Mouse (Mus musculus): Measurements from ENCODE around the gene Slc26a8.

The Slc26a8 gene

GRCm38 (mm10) chr17:28698672-28699071 is 8.6 kb upstream of the Slc26a8 start:
- DNase-seq (ENCODE audit: low spot score in 2 of 2) = no peak

GRCm38 (mm10) chr17:28698245-28698644 is 8.2 kb upstream of the Slc26a8 start:
- no peak for DNase-seq (ENCODE audit: low spot score in 2 of 2)

GRCm38 (mm10) chr17:28697290-28698195 is 7.5 kb upstream of the Slc26a8 start:
- no peak for DNase-seq (ENCODE audit: low spot score in 2 of 2)

GRCm38 (mm10) chr17:28696641-28697040 is 6.6 kb upstream of the Slc26a8 start:
- DNase-seq (ENCODE audit: low spot score in 2 of 2) = no peak

- no peak for DNase-seq (ENCODE audit: low spot score in 2 of 2)
These were observed 4.8 kb upstream of the Slc26a8 start for GRCm38 (mm10) chr17:28694832-28695231.

DNA sequence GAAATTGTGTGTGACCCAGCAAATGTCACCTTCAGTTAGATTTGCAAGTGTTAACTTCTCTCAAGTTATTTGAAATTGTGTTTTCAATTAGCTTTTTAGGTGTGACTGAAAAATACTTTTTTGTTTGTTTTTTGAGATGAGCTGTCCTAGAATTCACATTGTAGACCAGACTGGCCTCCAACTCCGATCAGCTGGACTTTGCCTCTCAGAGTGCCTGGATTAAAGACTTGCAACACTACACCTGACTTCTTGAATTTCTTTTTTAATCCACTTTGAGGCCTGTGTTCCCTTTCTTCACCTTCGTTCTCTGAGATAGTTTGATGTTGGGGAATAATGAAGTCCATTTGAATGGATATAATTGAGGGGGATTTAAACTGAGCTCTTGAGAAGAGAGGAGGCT is 4.0 kb upstream of the Slc26a8 start:
- DNase-seq (ENCODE audit: low spot score in 2 of 2) = no peak

GRCm38 (mm10) chr17:28693086-28693485 is 3.1 kb upstream of the Slc26a8 start:
- no peak for DNase-seq (ENCODE audit: low spot score in 2 of 2)

DNA sequence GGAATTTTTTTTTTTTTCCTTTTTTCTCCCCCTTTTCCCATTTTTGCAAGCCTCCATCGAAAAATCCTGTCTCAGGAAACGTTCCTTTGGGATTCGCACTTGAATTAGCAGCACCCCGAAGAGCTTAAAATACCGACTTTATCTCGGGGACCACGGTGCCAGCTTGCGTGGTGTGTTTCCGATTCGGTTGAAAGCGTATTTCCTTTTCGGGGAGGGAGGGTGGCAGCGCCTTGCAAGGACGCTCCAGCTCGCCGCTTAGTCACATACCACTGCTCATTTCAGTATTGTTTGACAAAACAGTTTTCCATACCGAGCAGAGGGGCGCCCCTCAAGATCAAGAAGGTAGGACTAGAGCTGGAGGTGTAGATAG is 2.3 kb upstream of the Slc26a8 start:
- peak; percentile 39 to 45 for DNase-seq (ENCODE audit: low spot score in 2 of 2)

DNA sequence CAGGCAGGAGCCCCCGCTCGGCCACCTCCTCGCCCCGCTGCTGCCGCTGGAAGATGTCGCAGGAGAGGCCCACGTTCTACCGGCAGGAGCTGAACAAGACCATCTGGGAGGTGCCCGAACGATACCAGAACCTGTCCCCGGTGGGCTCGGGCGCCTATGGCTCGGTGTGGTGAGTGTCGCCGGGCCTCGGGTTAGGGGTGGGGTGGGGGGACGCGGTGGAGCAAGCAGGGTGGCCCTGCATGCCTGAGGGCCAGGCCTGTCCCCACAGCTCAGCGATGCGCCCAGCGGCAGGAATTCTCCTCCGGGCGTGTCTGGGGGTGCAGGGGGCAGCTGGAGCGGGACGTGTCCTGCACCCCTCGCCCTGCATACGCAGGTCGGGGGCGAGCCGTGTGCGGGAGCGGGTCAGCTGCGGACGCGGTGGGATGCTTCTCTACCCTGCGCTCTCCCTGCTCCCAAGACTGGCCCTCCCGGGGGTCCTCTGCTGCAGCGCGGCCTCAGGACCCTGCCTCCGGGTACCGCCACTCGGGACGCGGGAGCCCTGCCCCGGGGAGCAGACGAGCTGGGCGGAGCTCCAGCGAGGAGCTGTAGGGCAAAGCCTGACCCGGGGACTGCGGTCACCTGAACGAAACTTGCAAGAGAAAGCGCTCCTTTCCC is 1.8 kb upstream of the Slc26a8 start:
- DNase-seq (ENCODE audit: low spot score in 2 of 2) = peak; percentile 46 to 47

- DNase-seq (ENCODE audit: low spot score in 2 of 2) = peak; percentile 99
These were observed 998 bp upstream of the Slc26a8 start, which contains the start of gene Mapk14 for GRCm38 (mm10) chr17:28690776-28691686. TSS of gene Mapk14 (plus strand) at chr17:28691329.

DNA sequence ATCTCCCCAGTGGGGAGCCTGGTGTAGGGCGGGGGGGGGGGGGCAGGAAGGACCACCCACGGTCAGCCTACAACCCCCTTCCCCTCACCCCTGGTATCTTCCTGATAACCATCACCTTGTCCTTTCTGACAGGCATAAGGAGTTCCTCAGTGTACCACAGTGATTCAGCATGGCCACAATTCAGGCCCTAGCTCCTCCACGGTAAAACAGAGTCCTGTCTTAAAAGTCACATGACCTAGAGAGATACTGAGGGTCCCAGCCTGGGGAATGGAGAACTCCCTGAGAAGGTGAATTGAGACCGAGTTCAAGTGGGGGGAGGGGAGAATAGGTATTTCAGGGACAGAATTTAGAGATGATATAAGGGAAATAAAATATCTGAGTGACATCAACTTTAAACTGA is 2.7 kb downstream of the Slc26a8 start:
- DNase-seq (ENCODE audit: low spot score in 2 of 2) = no peak

DNA sequence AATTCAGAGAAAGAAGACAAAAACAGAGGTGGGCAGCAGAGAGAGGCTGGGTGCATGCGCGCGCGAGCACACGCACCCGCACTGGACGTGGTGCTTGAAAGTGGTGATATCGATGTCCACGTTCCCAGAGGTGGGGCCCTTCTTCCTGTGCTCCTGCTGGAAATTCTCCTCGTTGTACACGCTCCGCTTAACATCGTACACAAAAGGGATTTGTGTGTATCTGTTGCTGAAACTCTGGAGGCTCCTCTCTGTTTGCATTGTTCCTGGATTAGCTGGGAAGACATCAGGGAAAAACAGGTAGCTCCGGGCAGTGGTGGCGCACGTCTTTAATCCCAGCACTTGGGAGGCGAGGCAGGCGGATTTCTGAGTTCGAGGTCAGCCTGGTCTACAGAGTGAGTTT is 5.4 kb downstream of the Slc26a8 start:
- no peak for DNase-seq (ENCODE audit: low spot score in 2 of 2)

- no peak for DNase-seq (ENCODE audit: low spot score in 2 of 2)
These were observed 6.4 kb downstream of the Slc26a8 start for GRCm38 (mm10) chr17:28683601-28684000.

DNA sequence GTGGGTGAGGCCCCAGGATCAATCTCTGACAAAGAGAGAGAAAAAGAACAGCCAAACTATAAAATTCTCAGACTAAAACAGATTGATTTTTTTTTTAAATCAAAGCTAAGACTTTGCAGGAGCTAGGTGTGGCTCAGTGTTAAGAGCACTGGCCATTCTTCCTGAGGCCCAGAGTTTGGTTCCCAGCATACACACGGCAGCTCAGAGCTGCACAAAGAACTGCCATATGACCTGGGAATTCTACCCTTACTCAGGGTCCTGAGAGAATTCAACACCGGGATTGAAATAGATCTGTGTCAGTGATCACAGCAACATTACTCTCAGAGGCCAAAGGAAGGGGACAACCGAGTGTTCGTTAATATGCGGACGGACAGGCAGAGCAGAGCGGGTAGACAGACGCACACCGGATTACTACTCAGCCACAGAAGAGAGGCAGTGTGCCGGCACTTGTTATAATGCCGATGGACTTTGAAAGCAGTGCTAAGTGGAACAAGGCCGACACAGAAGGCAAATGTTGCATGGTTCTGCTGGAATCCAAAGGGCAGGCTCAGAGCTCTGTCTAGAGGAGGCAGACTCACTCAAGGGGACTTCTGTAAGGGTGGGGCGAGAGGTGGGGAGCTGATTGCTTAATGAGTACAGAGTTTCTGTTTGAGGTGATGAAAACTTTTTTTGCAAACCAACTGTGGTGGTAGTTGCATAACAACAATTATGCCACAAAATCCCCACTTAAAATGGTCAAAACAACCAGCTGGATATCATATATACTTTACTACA is 7.5 kb downstream of the Slc26a8 start:
- DNase-seq (ENCODE audit: low spot score in 2 of 2) = no peak

GRCm38 (mm10) chr17:28659564-28659963 is 30.5 kb downstream of the Slc26a8 start:
- no peak for DNase-seq (ENCODE audit: low spot score in 2 of 2)

DNA sequence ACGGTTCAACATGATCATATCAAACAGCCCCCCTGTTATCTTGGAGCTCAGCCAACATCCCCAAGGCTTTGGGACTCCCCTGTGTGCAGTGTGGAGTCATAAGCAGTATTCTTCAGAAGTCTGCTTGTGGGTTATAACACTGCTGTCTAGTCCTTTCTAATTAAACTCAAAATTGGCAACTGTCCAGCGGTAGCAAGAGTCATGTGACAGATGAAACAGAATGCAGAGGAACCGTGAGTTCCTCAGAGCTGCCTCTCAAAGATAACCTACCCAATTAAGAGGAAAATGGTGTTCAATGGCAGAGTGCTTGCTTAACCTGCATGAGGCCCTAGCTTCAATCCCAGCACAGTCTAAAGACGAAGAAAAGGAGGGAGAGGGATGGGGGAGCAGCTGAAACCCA is 32.1 kb downstream of the Slc26a8 start:
- no peak for DNase-seq (ENCODE audit: low spot score in 2 of 2)

DNA sequence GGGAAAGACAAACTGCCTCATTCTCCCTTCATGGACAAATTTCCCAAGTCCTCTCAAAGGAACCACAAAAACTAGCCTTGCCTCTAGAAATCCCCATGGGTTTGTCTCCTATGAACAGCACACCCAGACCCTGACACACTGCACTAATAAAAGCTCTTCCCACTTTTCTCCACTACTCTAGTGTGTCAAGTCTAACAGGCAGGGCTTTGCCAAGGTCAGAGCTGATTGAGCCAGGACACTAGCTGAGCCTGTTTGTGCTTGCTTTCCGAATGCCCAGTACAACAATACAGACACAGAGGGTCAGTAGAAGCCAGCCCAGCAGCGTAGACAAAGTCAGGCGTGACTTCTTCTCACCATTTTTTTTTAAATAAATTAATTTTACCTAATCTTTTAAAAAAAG is 39.8 kb downstream of the Slc26a8 start:
- DNase-seq (ENCODE audit: low spot score in 2 of 2) = no peak

- DNase-seq (ENCODE audit: low spot score in 2 of 2) = peak in 1 of 2 experiments; percentile 27
These were observed 41.2 kb downstream of the Slc26a8 start for GRCm38 (mm10) chr17:28648607-28649370.

DNA sequence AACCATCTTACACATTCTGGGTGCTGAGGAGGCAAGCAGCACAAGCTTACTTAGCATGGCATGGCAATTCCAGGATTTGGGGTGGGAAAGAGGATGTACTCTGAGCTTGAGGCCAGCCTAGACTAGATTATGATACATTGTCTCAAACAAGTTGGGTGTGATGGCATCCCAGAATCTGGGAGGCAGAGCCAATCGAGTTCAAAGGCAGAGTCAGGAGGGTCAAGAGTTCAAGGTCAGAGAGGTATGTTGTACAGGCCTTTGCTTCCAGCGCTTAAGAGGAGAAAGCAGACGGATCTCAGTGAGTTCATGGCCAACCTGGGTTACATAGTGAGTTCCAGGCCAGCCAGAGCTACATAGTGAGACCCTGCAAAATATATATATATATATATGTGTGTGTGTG is 43.8 kb downstream of the Slc26a8 start:
- DNase-seq (ENCODE audit: low spot score in 2 of 2) = no peak

- no peak for DNase-seq (ENCODE audit: low spot score in 2 of 2)
These were observed 45.9 kb downstream of the Slc26a8 start for GRCm38 (mm10) chr17:28644112-28644511.

Data from spleen, postnatal 14 days (tissue).